Mouse (Mus musculus) stomach, postnatal 0 days (tissue): Measurements from ENCODE around the gene Mybpc2.

ENCODE experiments used
- CTCF ChIP-seq: IDR thresholded peaks from 2 replicates; pipeline ENCODE4 v1.5.1; 2016; ENCODE audit warnings: antibody characterized with exemption, low read depth, mild to moderate bottlenecking, moderate library complexity
- EP300 ChIP-seq: optimal IDR thresholded peaks from 2 replicates; pipeline ENCODE3; 2016; ENCODE audit warnings: antibody characterized with exemption

DNA sequence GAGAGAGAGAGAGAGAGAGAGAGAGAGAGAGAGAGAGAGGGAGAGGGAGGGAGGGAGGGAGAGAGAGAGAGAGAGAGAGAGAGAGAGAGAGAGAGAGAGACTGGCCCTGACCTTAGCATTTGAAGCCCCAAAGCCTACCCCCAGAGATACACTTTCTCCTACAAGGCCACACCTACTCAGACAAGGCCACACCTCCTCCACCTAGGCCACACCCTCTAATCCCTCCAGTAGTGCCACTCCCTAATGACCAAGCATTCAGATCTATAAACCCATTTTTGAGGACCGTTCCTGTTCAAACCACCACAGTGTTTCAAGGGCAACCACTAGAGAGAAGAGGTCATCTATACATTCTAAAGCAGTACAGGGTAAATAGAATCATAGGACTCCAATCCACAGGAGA, 68.2 kb downstream of the Mybpc2 start:
- TF ChIP-seq CTCF: no peak
- no peak for TF ChIP-seq EP300
